Mouse (Mus musculus) heart, postnatal 0 days (tissue): Measurements from ENCODE around the gene 2900011O08Rik. TPM values are rescaled to one million over a fixed set of nuclear protein-coding genes. Genes with fewer than 3 reads are reported as not detected.
"Not testable (repeated sequence)": the region's sequence is repeated elsewhere in the genome, so short reads cannot be mapped to it uniquely, and the experiment has no call there.

Source experiments
- ATAC-seq: fragments of 200-750 bp; cut with Nextera tagmentation; 2 replicates; pipeline ENCODE4 v1.8.0; 2017; ENCODE audit warnings: low read depth, moderate number of reproducible peaks, moderate library complexity; ENCODE audit not compliant: insufficient read depth
- DNase-seq: peaks from one replicate; pipeline ENCODE4 v3.0.0-alpha.2; 2016; ENCODE audit warnings: low spot score
- H3K27ac ChIP-seq: fragments of 300-500 bp; sonication (generic); 2 replicates; pipeline ENCODE4 v1.5.1; 2014; ENCODE audit warnings: low read depth, mild to moderate bottlenecking
- H3K27me3 ChIP-seq: fragments of 300-500 bp; sonication (generic); 2 replicates; pipeline ENCODE4 v1.6.1; 2014; ENCODE audit warnings: low read length, mixed read lengths; ENCODE audit not compliant: control insufficient read depth, insufficient read depth
- H3K36me3 ChIP-seq: fragments of 300-500 bp; sonication (generic); replicated peaks from 2 replicates; pipeline ENCODE4 v1.6.1; 2014; ENCODE audit warnings: low read length, mixed read lengths; ENCODE audit not compliant: control insufficient read depth, insufficient read depth
- H3K4me1 ChIP-seq: fragments of 300-500 bp; sonication (generic); 2 replicates; pipeline ENCODE4 v1.6.1; 2014; ENCODE audit warnings: antibody characterized with exemption; ENCODE audit not compliant: control insufficient read depth, insufficient read depth
- H3K4me2 ChIP-seq: fragments of 300-500 bp; sonication (generic); 2 replicates; pipeline ENCODE4 v1.6.1; 2014; ENCODE audit warnings: low read depth, mild to moderate bottlenecking, low read length, moderate library complexity
- H3K4me3 ChIP-seq: fragments of 300-500 bp; sonication (generic); 2 replicates; pipeline ENCODE4 v1.5.1; 2014; ENCODE audit warnings: low read depth, low read length
- H3K9ac ChIP-seq: fragments of 300-500 bp; sonication (generic); replicated peaks from 2 replicates; pipeline ENCODE4 v1.6.1; 2014; ENCODE audit warnings: low read depth, low read length, mixed read lengths
- H3K9me3 ChIP-seq: fragments of 300-500 bp; sonication (generic); replicated peaks from 2 replicates; pipeline ENCODE4 v1.6.1; 2016; ENCODE audit warnings: low read length; ENCODE audit not compliant: control insufficient read depth
- CTCF ChIP-seq: IDR thresholded peaks from 2 replicates; pipeline ENCODE4 v1.5.1; 2016; ENCODE audit warnings: antibody characterized with exemption, control low read depth, low read depth
- EP300 ChIP-seq: IDR thresholded peaks from 2 replicates; pipeline ENCODE4 v1.6.1; 2016; ENCODE audit warnings: antibody characterized with exemption, low read depth
- WGBS: fragments of 180-500 bp; shearing (Covaris S2); extraction: QIAGEN DNeasy Blood & Tissue Kit; methylation state at CpG from one replicate; pipeline ENCODE4 v1.1.7; 2014; 5-methylcytosine and 5-hydroxymethylcytosine counted together
- polyA plus RNA-seq: library from polyadenylated mRNA; unstranded; fragments of >200 nt; fragmentation: Nextera tagmentation; extraction: Ambion mirVana; gene quantifications from 2 replicates; pipeline ENCODE4 v1.2.1, GENCODE M21; 2015
- total RNA-seq: library from RNA; depleted of rRNA; stranded (reverse); fragments of >200 nt; gene quantifications from 2 replicates; pipeline ENCODE4 v1.2.3, GENCODE M21; 2014; ENCODE audit warnings: low replicate concordance

The 2900011O08Rik gene
- total and polyA plus RNA-seq, 2 experiments from 2014 or later = 0.04 to 0.07 TPM

DNA sequence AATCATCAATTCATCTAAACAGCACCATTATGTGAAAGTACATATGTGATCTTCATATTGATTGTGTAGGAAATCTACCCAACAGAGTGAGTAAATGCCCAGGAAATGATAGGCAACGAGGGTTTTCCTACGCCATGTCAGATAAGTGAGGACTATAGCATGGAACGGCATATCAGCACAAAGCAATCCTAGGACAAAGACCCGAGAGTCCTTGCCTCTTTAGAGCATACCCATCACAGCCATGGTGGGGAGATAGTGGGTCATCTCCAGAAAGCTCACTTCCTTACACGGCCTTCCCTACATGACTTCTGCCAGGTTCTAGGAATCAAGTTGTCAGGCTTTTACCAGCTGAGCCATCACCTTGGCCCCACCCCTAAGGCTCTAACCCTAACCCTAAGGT is 73.5 kb downstream of the 2900011O08Rik start:
- no peaks in the 10 kb centered on the region for H3K9me3 ChIP-seq
- ATAC-seq (no peak), DNase-seq (no peak)
- TF ChIP-seq EP300 (no peak), CTCF (no peak)
- H3K9ac ChIP-seq = no peak overlapping the region
- no peaks in the 10 kb centered on the region for H3K27me3 ChIP-seq
- no peak overlapping the region for H3K4me3 ChIP-seq
- H3K27ac ChIP-seq = no peak overlapping the region
- whole genome bisulfite sequencing = 64% methylated on average over 5 of the region's 5 CpGs
- H3K36me3 ChIP-seq = no peaks in the 10 kb centered on the region
- H3K4me2 ChIP-seq = no peak overlapping the region
- no peaks in the 10 kb centered on the region for H3K4me1 ChIP-seq

DNA sequence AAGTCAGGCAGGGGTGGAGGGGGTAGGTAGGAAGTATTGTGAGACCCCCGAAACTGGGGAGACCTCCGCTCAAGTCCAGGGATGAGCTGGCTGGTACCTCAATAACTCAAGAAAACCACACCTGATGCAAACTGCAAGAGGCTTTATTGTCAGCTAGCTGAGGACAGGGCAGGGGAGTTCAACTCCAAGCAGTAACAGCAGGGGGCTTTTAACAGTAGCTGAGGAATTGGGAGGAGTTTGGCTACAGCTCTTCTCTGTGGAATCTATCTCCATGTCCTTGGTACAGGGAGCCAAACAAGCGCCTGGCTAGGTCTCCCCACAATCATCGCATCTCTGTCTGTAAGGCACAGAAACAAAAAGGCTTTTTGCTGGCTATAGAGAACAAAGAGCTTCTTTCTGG is 80.2 kb downstream of the 2900011O08Rik start:
- H3K27me3 ChIP-seq, H3K36me3 ChIP-seq, H3K9me3 ChIP-seq, ATAC-seq, H3K9ac ChIP-seq, H3K27ac ChIP-seq, H3K4me3 ChIP-seq, H3K4me2 ChIP-seq, H3K4me1 ChIP-seq, DNase-seq: not testable (repeated sequence)
- 79% methylated on average over 4 of the region's 4 CpGs for WGBS

- H3K4me3 ChIP-seq, H3K9me3 ChIP-seq, ATAC-seq, H3K27me3 ChIP-seq, DNase-seq, H3K9ac ChIP-seq, H3K27ac ChIP-seq, H3K36me3 ChIP-seq, H3K4me1 ChIP-seq, H3K4me2 ChIP-seq: not testable (repeated sequence)
- WGBS = 82% methylated on average over 2 of the region's 2 CpGs
These were observed 82.3 kb downstream of the 2900011O08Rik start for GRCm38 (mm10) chr16:14068701-14069100.

- H3K36me3 ChIP-seq = no peaks in the 10 kb centered on the region
- DNase-seq = no peak
- no peak for ATAC-seq
- 64% methylated on average over 5 of the region's 5 CpGs for WGBS
- no peak for TF ChIP-seq EP300
- no peak for TF ChIP-seq CTCF
- no peaks in the 10 kb centered on the region for H3K4me1 ChIP-seq
- no peak overlapping the region for H3K4me3 ChIP-seq
- no peak overlapping the region for H3K27ac ChIP-seq
- no peaks in the 10 kb centered on the region for H3K9me3 ChIP-seq
- H3K4me2 ChIP-seq = no peak overlapping the region
- no peak overlapping the region for H3K9ac ChIP-seq
- no peaks in the 10 kb centered on the region for H3K27me3 ChIP-seq
These were observed 84.2 kb downstream of the 2900011O08Rik start for GRCm38 (mm10) chr16:14070471-14071169.

- 45% methylated on average over 2 of the region's 2 CpGs for WGBS
- 0 out of 2 replicates have a peak, but pooled peaks cover 5% of the 10 kb centered on the region for H3K9me3 ChIP-seq
- no peak overlapping the region for H3K4me2 ChIP-seq
- H3K4me3 ChIP-seq = no peak overlapping the region
- DNase-seq (no peak), ATAC-seq (no peak)
- H3K27ac ChIP-seq = no peak overlapping the region
- no peak overlapping the region for H3K9ac ChIP-seq
- no peaks in the 10 kb centered on the region for H3K4me1 ChIP-seq
- H3K36me3 ChIP-seq = no peaks in the 10 kb centered on the region
- H3K27me3 ChIP-seq = no peaks in the 10 kb centered on the region
- TF ChIP-seq EP300 (no peak), CTCF (no peak)
These were observed 96.5 kb downstream of the 2900011O08Rik start for GRCm38 (mm10) chr16:14082925-14083324.

DNA sequence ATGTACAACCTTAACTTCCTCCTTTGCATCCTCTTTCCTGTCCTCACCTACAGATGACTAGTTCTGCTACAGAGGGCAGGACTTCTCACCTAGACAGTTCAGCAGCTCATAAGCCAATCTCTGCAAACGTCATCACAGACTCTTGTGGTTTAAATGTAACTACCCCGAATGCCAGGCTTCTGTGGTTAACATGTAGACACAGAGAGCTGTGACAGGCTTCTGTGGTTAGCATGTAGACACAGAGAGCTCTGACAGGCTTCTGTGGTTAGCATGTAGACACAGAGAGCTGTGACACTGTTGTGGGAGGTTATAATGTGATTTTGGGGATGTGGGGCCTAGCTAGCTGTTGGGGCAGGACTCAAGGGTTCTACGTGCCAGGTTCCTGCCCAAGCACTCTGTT is 101.8 kb downstream of the 2900011O08Rik start:
- Histone ChIP-seq H3K4me2 (no peak overlapping the region), H3K9me3 (no peaks in the 10 kb centered on the region), H3K4me1 (no peaks in the 10 kb centered on the region), H3K9ac (no peak overlapping the region), H3K27me3 (no peaks in the 10 kb centered on the region), H3K27ac (no peak overlapping the region), H3K36me3 (no peaks in the 10 kb centered on the region), H3K4me3 (no peak overlapping the region)
- TF ChIP-seq CTCF = no peak
- no peak for TF ChIP-seq EP300
- ATAC-seq (no peak), DNase-seq (no peak)
- WGBS = 59% methylated on average over 3 of the region's 3 CpGs
